Mouse (Mus musculus) ES-CJ7 (cell line): ENCODE data around the gene Ttc39b.
A peak's percentile ranks its signal among the peaks of the same experiment; 100 is the strongest.

Experiments used
- DNase-seq: peaks from one replicate; pipeline ENCODE4 v3.0.0; 2011; ENCODE audit warnings: low read depth, low spot score

Gene Ttc39b

GRCm38 (mm10) chr4:83323910-83324684 lies at the start of gene Ttc39b:
Gene Ttc39b, minus strand, starts transcription at chr4:83324255.
- peak; percentile 94 for DNase-seq

- DNase-seq = no peak
These were observed 49.3 kb upstream of the Ttc39b start for GRCm38 (mm10) chr4:83373381-83373780.

GRCm38 (mm10) chr4:83357738-83358137 lies 33.7 kb upstream of the Ttc39b start:
- no peak for DNase-seq

DNA sequence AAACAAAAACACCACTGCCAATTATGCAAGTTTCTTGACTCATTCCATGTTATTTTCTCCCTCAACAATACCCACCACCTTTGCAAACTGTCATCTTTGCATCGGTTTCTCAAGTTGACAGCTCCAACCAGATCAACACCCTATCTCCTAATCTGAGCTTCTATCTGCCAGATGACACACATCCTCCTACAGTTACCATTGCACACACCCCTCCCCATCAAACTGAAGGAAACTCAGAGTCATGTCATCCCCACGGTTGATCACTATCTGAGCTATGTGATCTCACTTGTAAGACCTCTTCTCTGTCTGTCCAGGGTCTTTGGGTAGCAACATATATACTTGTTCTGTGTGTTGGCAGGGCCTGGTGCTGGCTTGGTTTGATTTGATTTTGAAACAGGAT lies 30.7 kb upstream of the Ttc39b start:
- no peak for DNase-seq

- DNase-seq = no peak
These were observed 29.9 kb upstream of the Ttc39b start for GRCm38 (mm10) chr4:83353949-83354348.

DNA sequence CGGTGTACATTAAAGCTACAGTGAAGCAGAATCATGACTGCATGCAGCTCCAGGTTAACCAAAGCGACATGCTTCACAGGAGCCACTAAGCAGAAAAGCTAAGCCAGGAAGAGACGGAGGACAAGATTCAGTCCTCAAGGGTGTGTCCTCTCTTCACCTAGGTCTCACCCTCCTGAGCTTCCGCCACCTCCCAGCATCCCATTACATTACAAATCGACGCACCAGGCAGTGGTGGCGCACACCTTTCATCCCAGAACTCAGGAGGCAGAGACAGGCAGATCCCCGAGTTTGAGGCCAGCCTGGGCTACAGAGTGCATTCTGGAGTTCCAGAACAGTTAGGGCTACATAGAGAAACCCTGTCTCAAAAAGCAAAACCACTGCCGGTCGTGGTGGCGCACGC lies 29.2 kb upstream of the Ttc39b start:
- peak; percentile 75 for DNase-seq

DNA sequence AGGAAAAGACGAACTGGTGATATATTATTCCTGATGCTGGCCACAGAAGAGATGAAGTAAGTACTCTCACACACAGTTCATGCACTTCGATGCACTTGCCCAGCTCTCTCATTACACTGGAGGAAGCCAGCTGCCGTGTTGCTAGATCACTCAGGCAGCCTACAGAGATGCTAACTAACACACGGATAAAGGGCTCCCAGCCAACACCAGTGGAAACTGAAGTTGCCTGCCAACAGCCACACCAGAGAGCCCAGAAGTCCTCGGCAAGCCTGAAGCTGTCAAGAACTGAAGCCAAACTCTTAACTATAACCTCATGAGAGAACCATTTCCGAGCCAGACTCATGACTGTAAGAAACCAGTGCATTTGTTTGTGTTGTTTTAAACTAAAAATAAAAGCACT lies 26.7 kb upstream of the Ttc39b start:
- DNase-seq = no peak

DNA sequence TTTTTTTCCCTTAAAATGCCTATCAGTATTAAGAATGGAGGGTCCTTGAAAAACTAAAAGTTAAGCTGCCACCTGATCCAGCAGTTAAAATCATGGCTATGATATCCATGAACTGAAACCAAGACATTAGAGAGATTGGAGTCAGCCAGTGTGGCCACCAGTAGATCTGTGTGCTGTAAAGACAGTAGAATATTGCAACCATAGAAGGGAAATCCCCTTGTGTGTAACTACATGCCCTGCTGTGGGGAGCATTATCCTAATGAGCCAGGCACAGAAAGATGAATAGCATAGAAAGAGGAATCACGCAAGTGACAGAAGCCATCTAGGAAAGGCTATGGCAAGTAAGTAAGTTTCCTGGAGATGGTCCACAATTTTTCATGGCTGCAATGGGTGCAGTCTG lies 24.9 kb upstream of the Ttc39b start:
- no peak for DNase-seq

DNA sequence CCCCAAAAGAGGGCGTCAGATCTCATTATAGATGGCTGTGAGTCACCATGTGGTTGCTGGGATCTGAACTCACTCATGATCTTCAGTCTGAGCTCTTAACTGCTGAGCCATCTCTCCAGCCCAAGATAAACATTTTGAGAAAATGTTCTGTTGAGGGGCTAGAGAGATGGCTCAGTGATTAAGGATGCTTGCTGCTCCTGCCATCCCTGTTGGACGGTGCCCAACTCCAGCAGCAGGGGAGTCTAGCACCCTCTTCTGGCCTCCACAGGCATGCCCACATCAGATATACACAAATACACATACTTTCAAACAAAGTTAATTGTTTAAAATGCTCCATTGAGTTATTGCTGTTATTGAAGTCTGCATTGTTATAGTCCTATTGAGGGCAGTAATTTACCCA lies 19.8 kb upstream of the Ttc39b start:
- peak; percentile 61 for DNase-seq

DNA sequence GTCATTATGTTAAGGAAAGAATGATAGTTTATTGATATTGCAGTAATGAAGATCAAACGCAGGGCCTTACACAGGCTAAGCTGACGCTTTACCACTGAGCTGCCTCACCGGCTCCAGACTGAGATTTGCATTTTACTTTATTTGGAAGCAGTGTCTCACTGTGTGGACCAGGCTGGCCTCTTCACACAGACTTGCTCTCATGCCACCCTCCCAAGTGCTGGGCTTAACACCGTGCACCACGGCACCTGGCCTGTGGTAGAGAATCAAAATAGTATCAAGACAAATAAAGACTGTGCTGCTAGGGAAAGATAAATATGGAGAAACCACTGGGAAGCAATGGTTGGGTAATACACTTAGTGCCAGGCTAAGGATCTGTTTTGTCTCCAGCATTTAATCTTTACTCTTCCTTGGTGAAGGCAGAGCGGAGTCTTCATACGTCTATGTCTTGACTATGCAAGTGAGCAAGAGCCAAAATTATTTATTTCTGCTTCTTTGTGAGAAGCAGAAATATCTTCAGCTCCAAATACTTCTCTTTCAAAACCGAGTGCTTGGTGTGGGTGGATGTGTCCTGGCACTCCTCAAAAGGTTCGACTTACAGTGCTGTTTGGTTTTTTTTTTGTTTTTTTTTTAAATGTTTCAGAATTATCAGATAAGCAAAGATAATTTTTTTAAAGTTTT lies 19.2 kb upstream of the Ttc39b start:
- DNase-seq = no peak

DNA sequence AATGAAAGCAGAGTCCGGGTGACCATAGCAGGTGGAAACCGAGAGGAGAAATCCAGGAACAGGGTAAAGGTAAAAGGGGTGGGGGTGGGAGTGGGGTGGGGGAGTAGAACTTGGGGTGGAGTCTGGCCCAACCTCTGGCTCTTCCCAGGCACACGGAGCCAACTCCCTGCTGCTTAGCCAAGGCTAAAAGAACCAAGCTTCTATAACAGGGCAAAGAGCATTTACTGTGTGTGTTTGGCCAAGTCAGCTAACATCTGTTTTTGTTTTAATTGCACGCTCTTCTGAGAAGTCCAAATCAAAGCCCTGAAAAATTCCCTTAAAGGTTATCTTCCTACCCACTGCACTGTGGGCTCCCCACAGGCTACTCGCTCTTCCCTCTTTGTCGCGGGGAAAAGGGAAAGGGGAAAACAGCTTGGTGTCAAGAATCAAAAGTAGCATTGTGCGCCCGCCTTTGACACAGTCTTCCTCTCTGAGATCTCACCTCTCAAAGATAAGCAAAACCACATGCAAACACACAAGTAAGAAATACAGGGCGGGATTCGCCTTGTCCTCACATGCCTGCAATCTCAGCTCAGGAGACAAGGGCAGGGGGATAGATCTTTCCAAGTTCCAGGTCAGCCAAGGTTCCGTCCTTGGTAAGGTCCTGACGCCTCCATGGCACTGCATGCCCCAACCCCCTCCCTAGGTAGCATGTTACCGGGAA lies 18.4 kb upstream of the Ttc39b start:
- DNase-seq = no peak

DNA sequence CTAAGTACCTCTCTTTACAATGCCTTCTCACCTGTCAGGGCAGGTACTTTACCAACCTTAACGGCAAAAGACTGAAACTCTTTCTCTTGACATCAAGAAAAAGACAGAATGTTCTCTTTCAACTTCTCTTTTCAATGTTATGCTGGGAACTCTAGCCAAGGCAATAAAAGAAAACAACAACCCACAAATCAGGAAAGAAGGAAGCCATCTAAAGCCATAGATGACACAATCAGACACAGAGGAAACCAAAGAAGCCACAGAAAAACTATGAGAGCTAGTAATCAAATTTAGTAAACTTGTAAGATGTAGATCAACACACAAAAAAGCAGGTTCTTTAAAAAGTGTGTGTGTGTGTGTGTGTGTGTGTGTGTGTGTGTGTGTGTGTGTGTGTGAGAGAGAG lies 15.3 kb upstream of the Ttc39b start:
- no peak for DNase-seq

DNA sequence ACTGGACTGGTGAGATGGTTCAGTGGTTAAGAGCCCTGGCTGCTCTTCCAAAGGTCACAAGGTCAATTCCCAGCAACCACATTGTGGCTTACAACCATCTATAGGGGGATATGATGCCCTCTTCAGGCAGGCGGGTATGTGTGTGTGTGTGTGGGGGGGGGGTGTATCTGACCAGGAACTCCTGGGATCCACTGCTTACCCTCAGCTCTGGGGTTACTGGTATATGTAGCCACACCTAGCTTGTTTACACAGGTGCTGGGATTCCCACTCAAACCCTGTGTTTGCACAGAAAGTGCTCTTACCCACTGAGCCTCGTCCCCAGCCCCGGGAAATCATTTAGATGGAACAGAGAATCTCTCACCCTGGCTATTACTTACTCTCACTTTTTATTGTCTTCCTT lies 13.7 kb upstream of the Ttc39b start:
- peak; percentile 52 for DNase-seq

GRCm38 (mm10) chr4:83330369-83330768 lies 6.3 kb upstream of the Ttc39b start:
- DNase-seq = peak; percentile 96

DNA sequence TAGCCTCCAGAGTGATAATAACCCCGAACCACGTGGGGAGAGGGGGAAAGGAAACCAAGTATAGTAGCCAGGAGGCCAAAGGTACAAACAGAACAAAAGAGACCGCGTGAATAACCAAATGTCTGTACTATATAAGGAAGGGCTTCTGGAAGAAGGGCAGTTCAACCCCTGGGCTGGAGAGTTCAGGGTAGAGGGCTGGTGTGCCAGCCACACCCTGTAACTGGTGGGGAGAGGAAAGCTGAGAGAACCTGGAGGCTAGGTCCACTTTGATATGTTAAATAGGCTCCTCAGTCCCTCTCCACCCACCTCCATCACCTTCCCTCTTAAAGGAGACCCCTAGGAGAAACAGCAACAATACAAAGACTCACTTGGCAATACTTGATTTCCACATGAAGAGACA lies 5.6 kb upstream of the Ttc39b start:
- peak; percentile 99 for DNase-seq

DNA sequence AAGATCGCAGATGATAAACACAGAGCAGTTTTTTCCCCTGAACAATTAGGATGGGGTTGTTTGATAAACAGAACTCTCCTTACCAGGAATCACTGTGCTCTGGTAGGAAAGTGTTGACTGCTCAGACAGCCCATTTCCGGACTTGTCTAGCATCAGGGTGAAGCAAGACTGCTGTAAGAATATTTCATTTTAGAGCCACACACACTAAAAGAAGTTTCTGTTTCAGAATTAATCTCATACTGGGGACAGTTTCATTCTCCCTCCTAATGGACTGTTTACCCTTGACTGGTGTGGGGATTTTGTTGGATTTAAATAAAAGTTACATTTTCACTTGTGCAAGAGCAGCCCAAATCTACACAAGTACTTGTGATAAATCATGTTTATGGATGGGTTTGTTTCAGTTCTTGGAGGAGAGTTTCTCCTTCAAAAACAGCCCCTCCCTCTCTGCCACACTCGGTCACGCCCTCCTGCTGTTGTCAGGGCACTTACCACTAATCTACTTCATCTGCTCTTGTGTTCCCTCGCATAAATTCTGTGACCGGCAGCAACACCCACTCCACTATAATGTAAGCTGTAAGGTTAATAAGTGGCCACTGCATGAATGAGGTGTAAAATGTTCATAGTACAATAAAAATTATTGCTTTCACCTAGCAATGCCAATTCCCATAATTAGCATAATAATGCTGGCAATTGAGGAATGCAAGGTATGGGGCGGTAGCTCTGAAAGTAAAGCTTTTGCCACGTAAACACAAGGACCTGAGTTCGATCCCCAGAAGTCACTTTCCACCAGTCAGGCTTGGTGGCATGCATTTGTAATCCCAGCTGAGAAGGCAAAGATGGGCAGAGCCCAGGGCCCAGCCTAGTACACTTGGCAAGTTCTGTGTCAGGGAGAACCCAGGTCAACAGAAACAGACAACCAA lies 4.2 kb upstream of the Ttc39b start:
- peak; percentile 82 for DNase-seq

DNA sequence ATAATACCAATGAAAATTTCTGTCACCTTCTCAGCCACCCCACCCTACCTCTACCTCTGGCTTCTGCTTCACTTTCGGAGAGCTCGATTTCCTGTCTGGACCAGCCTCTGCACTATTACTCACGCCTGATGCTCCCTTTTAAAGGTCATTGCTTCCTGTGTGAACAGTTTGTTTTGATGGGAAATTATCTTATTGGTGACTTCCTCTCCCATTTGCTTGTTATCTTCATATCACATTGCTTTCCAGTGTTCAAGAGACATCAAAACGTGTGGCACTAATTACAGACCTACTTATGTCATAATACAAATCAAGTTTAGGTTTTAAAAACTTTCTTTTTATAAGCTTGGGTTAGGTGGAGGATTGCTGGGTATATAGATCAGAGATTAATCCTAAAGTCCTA lies 3.5 kb upstream of the Ttc39b start:
- no peak for DNase-seq

DNA sequence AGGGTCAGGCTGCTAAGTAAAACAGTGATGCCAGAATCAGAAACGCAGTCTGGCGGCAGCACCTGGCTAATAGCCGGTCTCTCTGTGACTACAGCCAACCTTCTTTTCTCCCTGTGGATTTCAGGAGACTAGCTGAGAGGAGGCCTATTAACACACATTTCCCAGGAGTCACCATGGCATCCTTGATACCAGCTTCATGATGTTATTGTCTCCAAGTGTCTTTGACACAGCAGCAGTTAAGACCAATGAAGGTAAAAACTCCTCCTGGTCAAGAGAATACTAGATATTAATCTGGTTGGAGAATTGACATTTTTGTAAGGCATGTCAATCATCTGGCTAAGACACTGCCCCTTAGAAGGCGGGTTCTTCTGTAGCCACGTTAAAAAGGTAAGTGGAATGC lies 1.3 kb upstream of the Ttc39b start:
- DNase-seq = no peak

DNA sequence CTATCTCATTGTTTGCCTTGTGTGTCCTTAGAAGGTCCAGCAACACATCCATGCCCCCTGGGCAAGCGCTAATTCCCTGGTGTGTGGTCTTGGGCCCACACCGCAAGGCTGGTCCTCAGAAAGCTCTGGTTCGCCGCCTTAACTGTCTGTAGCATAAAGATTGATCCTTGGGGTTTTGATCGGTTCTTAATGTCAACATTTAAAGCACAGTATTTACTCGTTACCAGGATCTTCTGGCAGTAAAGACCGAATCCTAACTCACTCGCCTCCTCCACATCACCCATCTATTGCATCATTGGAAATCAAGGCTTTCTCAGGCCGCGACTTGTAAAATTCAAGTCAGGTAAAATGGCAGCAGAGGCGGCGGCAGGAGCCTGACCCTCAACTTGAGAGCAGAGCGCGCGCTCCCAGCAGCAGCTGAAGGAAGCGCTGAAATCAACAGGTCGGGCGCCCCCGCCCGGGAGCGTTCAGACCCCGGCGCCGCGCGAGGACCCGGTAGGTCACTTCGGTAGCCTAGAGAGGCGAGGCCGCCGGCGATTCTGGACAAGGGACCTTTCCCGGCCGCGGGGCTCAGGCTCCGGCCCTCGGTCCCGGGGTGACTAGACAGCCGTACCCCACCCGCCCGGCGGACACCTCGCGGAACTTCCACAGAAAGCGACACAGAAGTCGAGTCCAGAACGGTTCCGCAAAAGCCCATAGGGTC lies 703 bp downstream of the Ttc39b start:
- peak; percentile 82 for DNase-seq

DNA sequence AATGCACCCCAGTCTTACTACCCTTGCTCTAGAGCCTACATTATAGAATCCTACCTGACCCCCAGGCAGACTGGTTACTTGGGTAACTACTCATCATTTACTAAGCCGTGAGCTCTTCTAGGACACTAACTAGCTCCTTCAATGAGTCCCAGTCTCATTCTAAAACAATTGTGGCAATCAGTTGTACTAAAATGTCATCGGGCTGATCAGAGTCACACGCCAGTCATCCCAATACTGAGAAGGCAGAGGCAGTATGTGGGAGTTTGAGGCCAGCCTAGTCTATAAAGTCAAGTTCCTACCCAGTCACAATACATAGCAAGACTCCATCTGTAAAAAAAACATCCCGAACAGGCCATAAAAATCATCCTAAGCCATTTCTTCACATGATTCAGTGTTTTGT lies 4.3 kb downstream of the Ttc39b start:
- no peak for DNase-seq

- peak; percentile 51 for DNase-seq
These were observed 5.3 kb downstream of the Ttc39b start for GRCm38 (mm10) chr4:83318758-83319157.
